Mouse (Mus musculus) hindbrain, embryonic 14.5 days (tissue): ENCODE results near the gene Cacna2d2. TPM values are rescaled to one million over a fixed set of nuclear protein-coding genes. Genes with fewer than 3 reads are reported as not detected.

Experiments
- ATAC-seq: fragments of 200-750 bp; cut with Nextera tagmentation; 2 replicates; pipeline ENCODE4 v1.8.0; 2017; ENCODE audit warnings: moderate number of reproducible peaks, mild to moderate bottlenecking, moderate TSS enrichment, moderate library complexity; ENCODE audit not compliant: low FRiP score
- DNase-seq: peaks from one replicate; pipeline ENCODE4 v3.0.0-alpha.2; 2015; ENCODE audit warnings: low spot score
- H3K27ac ChIP-seq: fragments of 300-500 bp; sonication (generic); 2 replicates; pipeline ENCODE4 v1.5.1; 2014; ENCODE audit warnings: mild to moderate bottlenecking, moderate library complexity
- H3K27me3 ChIP-seq: fragments of 300-500 bp; sonication (generic); 2 replicates; pipeline ENCODE4 v1.6.1; 2014; ENCODE audit warnings: mild to moderate bottlenecking, low read length, mixed read lengths; ENCODE audit not compliant: control insufficient read depth, insufficient read depth
- H3K36me3 ChIP-seq: fragments of 300-500 bp; sonication (generic); replicated peaks from 2 replicates; pipeline ENCODE4 v1.6.1; 2014; ENCODE audit not compliant: control insufficient read depth, insufficient read depth
- H3K4me1 ChIP-seq: fragments of 300-500 bp; sonication (generic); replicated peaks from 2 replicates; pipeline ENCODE4 v1.6.1; 2014; ENCODE audit warnings: antibody characterized with exemption, low read length, mixed read lengths; ENCODE audit not compliant: control insufficient read depth, insufficient read depth
- H3K4me2 ChIP-seq: fragments of 300-500 bp; sonication (generic); replicated peaks from 2 replicates; pipeline ENCODE4 v1.6.1; 2014; ENCODE audit warnings: mild to moderate bottlenecking, moderate library complexity
- H3K4me3 ChIP-seq: fragments of 300-500 bp; sonication (generic); replicated peaks from 2 replicates; pipeline ENCODE4 v1.5.1; 2014; ENCODE audit warnings: mild to moderate bottlenecking, low read length
- H3K9ac ChIP-seq: fragments of 300-500 bp; sonication (generic); 2 replicates; pipeline ENCODE4 v1.6.1; 2014
- H3K9me3 ChIP-seq: fragments of 300-500 bp; sonication (generic); 2 replicates; pipeline ENCODE4 v1.6.1; 2016; ENCODE audit warnings: low read length; ENCODE audit not compliant: control insufficient read depth
- WGBS: fragments of 180-500 bp; shearing (Covaris S2); extraction: QIAGEN DNeasy Blood & Tissue Kit; methylation state at CpG from one replicate; pipeline ENCODE4 v1.1.7; 2014; 5-methylcytosine and 5-hydroxymethylcytosine counted together
- polyA plus RNA-seq: library from polyadenylated mRNA; unstranded; fragments of >200 nt; fragmentation: Nextera tagmentation; extraction: Ambion mirVana; gene quantifications from 2 replicates; pipeline ENCODE4 v1.2.1, GENCODE M21; 2014

Gene Cacna2d2
- polyA plus RNA-seq, 1 experiment from 2014 or later: 7.7 TPM

GRCm38 (mm10) chr9:107547957-107548356 is 148.5 kb downstream of the Cacna2d2 start:
- H3K27ac ChIP-seq: no peak overlapping the region
- no peak overlapping the region for H3K4me3 ChIP-seq
- peaks cover 15% of the 10 kb centered on the region for H3K36me3 ChIP-seq
- no peak overlapping the region for H3K4me2 ChIP-seq
- H3K4me1 ChIP-seq: peaks cover 24% of the 10 kb centered on the region
- no peak for DNase-seq
- H3K27me3 ChIP-seq: peaks cover 43% of the 10 kb centered on the region
- 81% methylated on average over 5 of the region's 5 CpGs for WGBS
- H3K9me3 ChIP-seq: no peaks in the 10 kb centered on the region
- H3K9ac ChIP-seq: no peak overlapping the region
- ATAC-seq: no peak

- Histone ChIP-seq H3K9me3 (no peaks in the 10 kb centered on the region), H3K4me2 (no peak overlapping the region), H3K4me3 (no peak overlapping the region), H3K27ac (no peak overlapping the region), H3K27me3 (peaks cover 45% of the 10 kb centered on the region), H3K4me1 (peaks cover 30% of the 10 kb centered on the region), H3K9ac (no peak overlapping the region), H3K36me3 (peaks cover 15% of the 10 kb centered on the region)
- no peak for ATAC-seq
- DNase-seq: no peak
- 90% methylated on average over 10 of the region's 10 CpGs for WGBS
These were observed 149.4 kb downstream of the Cacna2d2 start for GRCm38 (mm10) chr9:107548820-107549219.

GRCm38 (mm10) chr9:107549297-107550074 is 150.1 kb downstream of the Cacna2d2 start:
- WGBS: 87% methylated on average over 20 of the region's 20 CpGs
- Histone ChIP-seq H3K4me3 (no peak overlapping the region), H3K4me1 (peaks cover 32% of the 10 kb centered on the region), H3K36me3 (peaks cover 9% of the 10 kb centered on the region), H3K4me2 (no peak overlapping the region), H3K27me3 (peaks cover 45% of the 10 kb centered on the region), H3K9ac (no peak overlapping the region), H3K27ac (no peak overlapping the region), H3K9me3 (no peaks in the 10 kb centered on the region)
- ATAC-seq (no peak), DNase-seq (no peak)

GRCm38 (mm10) chr9:107550491-107551116 is 151.2 kb downstream of the Cacna2d2 start:
- no peak for ATAC-seq
- WGBS: 23% methylated on average over 23 of the region's 23 CpGs
- DNase-seq: no peak
- Histone ChIP-seq H3K4me1 (peaks cover 38% of the 10 kb centered on the region), H3K4me2 (peak overlapping the region; percentile 59), H3K27ac (no peak overlapping the region), H3K27me3 (peaks cover 45% of the 10 kb centered on the region), H3K4me3 (0 out of 2 replicates have a peak overlapping the region, but pooled peaks have one; percentile 33), H3K9me3 (no peaks in the 10 kb centered on the region), H3K9ac (peak overlapping the region; percentile 59; the same call in 1 of the 2 replicates), H3K36me3 (no peaks in the 10 kb centered on the region)

- no peaks in the 10 kb centered on the region for H3K36me3 ChIP-seq
- ATAC-seq (no peak), DNase-seq (no peak)
- peaks cover 45% of the 10 kb centered on the region for H3K27me3 ChIP-seq
- peak within 1 kb of the TSS; percentile 59 for H3K9ac ChIP-seq
- WGBS: 2% methylated on average over 63 of the region's 63 CpGs
- no peaks in the 10 kb centered on the region for H3K9me3 ChIP-seq
- H3K4me1 ChIP-seq: peaks cover 44% of the 10 kb centered on the region
- H3K27ac ChIP-seq: no peak within 1 kb of the TSS
- H3K4me2 ChIP-seq: peak within 1 kb of the TSS; percentile 59
- peak within 1 kb of the TSS; percentile 33 for H3K4me3 ChIP-seq
These were observed 151.9 kb downstream of the Cacna2d2 start, which contains the start of gene Rassf1 for GRCm38 (mm10) chr9:107551117-107551889. Gene Rassf1 (plus strand): TSS chr9:107551555.

GRCm38 (mm10) chr9:107551890-107552355 is 152.5 kb downstream of the Cacna2d2 start:
- no peaks in the 10 kb centered on the region for H3K9me3 ChIP-seq
- peak overlapping the region; percentile 59 for H3K4me2 ChIP-seq
- no peak overlapping the region for H3K27ac ChIP-seq
- peak overlapping the region; percentile 33 for H3K4me3 ChIP-seq
- peak overlapping the region; percentile 59 for H3K9ac ChIP-seq
- no peaks in the 10 kb centered on the region for H3K36me3 ChIP-seq
- peaks cover 44% of the 10 kb centered on the region for H3K4me1 ChIP-seq
- peaks cover 45% of the 10 kb centered on the region for H3K27me3 ChIP-seq
- DNase-seq (no peak), ATAC-seq (no peak)
- WGBS: 10% methylated on average over 8 of the region's 8 CpGs

- no peaks in the 10 kb centered on the region for H3K9me3 ChIP-seq
- peaks cover 8% of the 10 kb centered on the region for H3K36me3 ChIP-seq
- 84% methylated on average over 5 of the region's 5 CpGs for WGBS
- ATAC-seq (no peak), DNase-seq (no peak)
- H3K4me2 ChIP-seq: peak overlapping the region; percentile 75
- no peak overlapping the region for H3K9ac ChIP-seq
- H3K27me3 ChIP-seq: peaks cover 45% of the 10 kb centered on the region
- peaks cover 37% of the 10 kb centered on the region for H3K4me1 ChIP-seq
- H3K27ac ChIP-seq: no peak overlapping the region
- peak overlapping the region; percentile 74 for H3K4me3 ChIP-seq
These were observed 153.4 kb downstream of the Cacna2d2 start for GRCm38 (mm10) chr9:107552690-107553393.

- Histone ChIP-seq H3K4me3 (peak overlapping the region; percentile 74), H3K27me3 (peaks cover 43% of the 10 kb centered on the region), H3K4me2 (peak overlapping the region; percentile 75), H3K9ac (peak overlapping the region; percentile 63), H3K36me3 (peaks cover 16% of the 10 kb centered on the region), H3K9me3 (no peaks in the 10 kb centered on the region), H3K4me1 (peaks cover 37% of the 10 kb centered on the region), H3K27ac (peak overlapping the region; percentile 73)
- WGBS: 5% methylated on average over 36 of the region's 37 CpGs
- ATAC-seq: peak; percentile 69; the same call in 1 of the 2 replicates
- DNase-seq: no peak
These were observed 154.3 kb downstream of the Cacna2d2 start for GRCm38 (mm10) chr9:107553541-107554318.
